Mouse (Mus musculus): Measurements from ENCODE around the gene Gm4836.
"Not testable (repeated sequence)": the region's sequence is repeated elsewhere in the genome, so short reads cannot be mapped to it uniquely, and the experiment has no call there.

Gene Gm4836

GRCm38 (mm10) chrX:28293532-28293931 is at the start of gene Gm4836:
Gene Gm4836 (minus strand): TSS chrX:28293632.
- not testable (repeated sequence) for DNase-seq (ENCODE audit: low read depth, low spot score)

Measured in brain, embryonic 18.5 days (tissue).